Mouse (Mus musculus) midbrain, postnatal 0 days (tissue): ENCODE measurements around the gene Tm6sf1. TPM values are rescaled to one million over a fixed set of nuclear protein-coding genes. Genes with fewer than 3 reads are reported as not detected.

Experiments used
- ATAC-seq: fragments of 200-750 bp; cut with Nextera tagmentation; 2 replicates; pipeline ENCODE4 v1.8.0; 2017; ENCODE audit warnings: moderate number of reproducible peaks, mild to moderate bottlenecking, moderate TSS enrichment, moderate library complexity; ENCODE audit not compliant: low FRiP score
- DNase-seq: peaks from one replicate; pipeline ENCODE4 v3.0.0-alpha.2; 2015; ENCODE audit warnings: low spot score
- H3K27ac ChIP-seq: fragments of 300-500 bp; sonication (generic); 2 replicates; pipeline ENCODE4 v1.5.1; 2014; ENCODE audit warnings: low read depth, mild to moderate bottlenecking, low read length, mixed read lengths
- H3K27me3 ChIP-seq: fragments of 300-500 bp; sonication (generic); 2 replicates; pipeline ENCODE4 v1.6.1; 2014; ENCODE audit warnings: low read length, control low read depth, mixed read lengths; ENCODE audit not compliant: insufficient read depth
- H3K36me3 ChIP-seq: fragments of 300-500 bp; sonication (generic); 2 replicates; pipeline ENCODE4 v1.6.1; 2014; ENCODE audit warnings: low read length, control low read depth, mixed read lengths; ENCODE audit not compliant: insufficient read depth
- H3K4me1 ChIP-seq: fragments of 300-500 bp; sonication (generic); 2 replicates; pipeline ENCODE4 v1.6.1; 2014; ENCODE audit warnings: mild to moderate bottlenecking, control low read depth, antibody characterized with exemption, low read length, mixed read lengths; ENCODE audit not compliant: insufficient read depth
- H3K4me2 ChIP-seq: fragments of 300-500 bp; sonication (generic); 2 replicates; pipeline ENCODE4 v1.6.1; 2014; ENCODE audit warnings: low read depth, mild to moderate bottlenecking, low read length, mixed read lengths; ENCODE audit not compliant: poor library complexity, severe bottlenecking
- H3K4me3 ChIP-seq: fragments of 300-500 bp; sonication (generic); 2 replicates; pipeline ENCODE4 v1.5.1; 2014; ENCODE audit warnings: low read depth, mild to moderate bottlenecking, low read length, moderate library complexity
- H3K9ac ChIP-seq: fragments of 300-500 bp; sonication (generic); replicated peaks from 2 replicates; pipeline ENCODE4 v1.6.1; 2014; ENCODE audit warnings: mild to moderate bottlenecking, low read length, moderate library complexity, mixed read lengths; ENCODE audit not compliant: poor library complexity, severe bottlenecking
- H3K9me3 ChIP-seq: fragments of 300-500 bp; sonication (generic); 2 replicates; pipeline ENCODE4 v1.6.1; 2016; ENCODE audit warnings: low read length, control low read depth
- CTCF ChIP-seq: IDR thresholded peaks from 2 replicates; pipeline ENCODE4 v1.5.1; 2016; ENCODE audit warnings: antibody characterized with exemption, mild to moderate bottlenecking
- WGBS: fragments of 180-500 bp; shearing (Covaris S2); extraction: QIAGEN DNeasy Blood & Tissue Kit; methylation state at CpG from one replicate; pipeline ENCODE4 v1.1.7; 2014; 5-methylcytosine and 5-hydroxymethylcytosine counted together
- polyA plus RNA-seq: library from polyadenylated mRNA; unstranded; fragments of >200 nt; fragmentation: Nextera tagmentation; extraction: Ambion mirVana; gene quantifications from 2 replicates; pipeline ENCODE4 v1.2.1, GENCODE M21; 2015
- total RNA-seq: library from RNA; depleted of rRNA; stranded (reverse); fragments of >200 nt; gene quantifications from 2 replicates; pipeline ENCODE4 v1.2.3, GENCODE M21; 2014

The Tm6sf1 gene
- total and polyA plus RNA-seq, 2 experiments from 2014 or later, result 9.8 to 15.2 TPM

- Histone ChIP-seq H3K4me2 (no peak overlapping the region), H3K27me3 (no peaks in the 10 kb centered on the region), H3K4me3 (no peak overlapping the region), H3K4me1 (no peaks in the 10 kb centered on the region), H3K36me3 (no peaks in the 10 kb centered on the region; the same call in 1 of the 2 replicates), H3K9ac (no peak overlapping the region), H3K9me3 (no peaks in the 10 kb centered on the region), H3K27ac (no peak overlapping the region)
- TF ChIP-seq CTCF, result no peak
- DNase-seq, result no peak
- no peak for ATAC-seq
- 92% methylated on average over 5 of the region's 5 CpGs for WGBS
Measured at GRCm38 (mm10) chr7:81880286-81880685, 21.5 kb downstream of the Tm6sf1 start.

- ATAC-seq, result no peak
Measured at GRCm38 (mm10) chr7:81880797-81881196, 22.0 kb downstream of the Tm6sf1 start.

GRCm38 (mm10) chr7:81881600-81881999, 22.8 kb downstream of the Tm6sf1 start:
- Histone ChIP-seq H3K4me1 (no peaks in the 10 kb centered on the region), H3K4me3 (no peak overlapping the region), H3K4me2 (no peak overlapping the region), H3K9me3 (no peaks in the 10 kb centered on the region), H3K27ac (no peak overlapping the region), H3K9ac (no peak overlapping the region), H3K27me3 (no peaks in the 10 kb centered on the region), H3K36me3 (peaks cover 4% of the 10 kb centered on the region; the same call in 1 of the 2 replicates)
- no peak for ATAC-seq
- DNase-seq, result peak; percentile 61
- TF ChIP-seq CTCF, result no peak
- 64% methylated on average over 3 of the region's 3 CpGs for WGBS

More at GRCm38 (mm10) chr7:81880797-81881196, 22.0 kb downstream of the Tm6sf1 start:
- no peak for DNase-seq
- WGBS, result 94% methylated on average over 4 of the region's 4 CpGs
- Histone ChIP-seq H3K27me3 (no peaks in the 10 kb centered on the region), H3K9ac (no peak overlapping the region), H3K4me1 (no peaks in the 10 kb centered on the region), H3K36me3 (no peaks in the 10 kb centered on the region; the same call in 1 of the 2 replicates), H3K9me3 (no peaks in the 10 kb centered on the region), H3K4me2 (no peak overlapping the region), H3K4me3 (no peak overlapping the region), H3K27ac (no peak overlapping the region)
- no peak for TF ChIP-seq CTCF

GRCm38 (mm10) chr7:81885128-81885527, 26.3 kb downstream of the Tm6sf1 start:
- Histone ChIP-seq H3K27ac (no peak overlapping the region), H3K27me3 (no peaks in the 10 kb centered on the region), H3K9me3 (no peaks in the 10 kb centered on the region), H3K4me2 (no peak overlapping the region), H3K4me1 (no peaks in the 10 kb centered on the region), H3K9ac (no peak overlapping the region), H3K36me3 (peaks cover 7% of the 10 kb centered on the region; the same call in 1 of the 2 replicates), H3K4me3 (no peak overlapping the region)
- ATAC-seq, result no peak
- no peak for TF ChIP-seq CTCF
- DNase-seq, result no peak
- 64% methylated on average over 4 of the region's 4 CpGs for WGBS

GRCm38 (mm10) chr7:81899361-81899760, 40.6 kb downstream of the Tm6sf1 start:
- H3K27ac ChIP-seq, result no peak overlapping the region
- no peaks in the 10 kb centered on the region for H3K27me3 ChIP-seq
- no peak overlapping the region for H3K4me3 ChIP-seq
- no peak overlapping the region for H3K9ac ChIP-seq
- no peak for DNase-seq
- 87% methylated on average over 11 of the region's 11 CpGs for WGBS
- TF ChIP-seq CTCF, result no peak
- no peaks in the 10 kb centered on the region for H3K9me3 ChIP-seq
- ATAC-seq, result no peak
- H3K36me3 ChIP-seq, result peaks cover 9% of the 10 kb centered on the region; the same call in 1 of the 2 replicates
- H3K4me2 ChIP-seq, result no peak overlapping the region
- no peaks in the 10 kb centered on the region for H3K4me1 ChIP-seq

GRCm38 (mm10) chr7:81904094-81904493, 45.3 kb downstream of the Tm6sf1 start:
- TF ChIP-seq CTCF, result no peak
- no peaks in the 10 kb centered on the region for H3K9me3 ChIP-seq
- H3K27me3 ChIP-seq, result no peaks in the 10 kb centered on the region
- no peak overlapping the region for H3K27ac ChIP-seq
- H3K9ac ChIP-seq, result no peak overlapping the region
- DNase-seq (peak; percentile 6), ATAC-seq (no peak)
- no peaks in the 10 kb centered on the region for H3K4me1 ChIP-seq
- peaks cover 4% of the 10 kb centered on the region; the same call in 1 of the 2 replicates for H3K36me3 ChIP-seq
- 61% methylated on average over 4 of the region's 4 CpGs for WGBS
- no peak overlapping the region for H3K4me2 ChIP-seq
- H3K4me3 ChIP-seq, result no peak overlapping the region
